8 mouse cellular contexts compared by ENCODE assay signal in the genomic region with DNA sequence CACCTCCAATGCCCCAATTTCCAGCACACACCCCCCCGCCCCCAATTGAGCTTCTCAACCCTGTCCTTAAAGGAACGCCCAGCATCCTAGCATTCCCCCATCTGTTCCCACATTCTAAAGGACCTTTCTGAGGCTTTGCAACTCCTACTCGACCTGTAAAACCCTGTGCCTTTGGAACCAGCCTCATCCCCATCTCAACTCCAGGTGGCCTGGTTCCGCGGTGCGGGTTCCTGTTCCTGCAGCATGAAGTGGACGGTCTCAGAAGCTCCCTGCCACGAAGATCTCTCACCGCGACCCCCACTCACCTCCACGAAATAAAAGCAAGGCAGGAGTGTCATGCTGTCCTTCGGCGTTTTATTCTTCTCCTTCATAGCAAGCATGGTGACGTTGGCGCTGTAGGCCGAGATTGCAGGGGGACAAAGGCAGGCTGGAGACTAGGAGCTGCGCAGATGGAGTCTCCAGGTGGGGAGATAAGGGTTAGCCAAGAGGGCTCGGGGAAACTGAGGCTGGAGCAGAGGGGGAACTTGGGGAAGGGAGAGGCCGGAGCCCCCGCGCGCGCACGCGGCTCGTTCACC. TPM values are rescaled to one million over a fixed set of nuclear protein-coding genes. Genes with fewer than 3 reads are reported as not detected.
DNase-seq lines count a peak whose midpoint lies in the region; ATAC-seq and TF ChIP-seq lines count a peak whose summit lies in the region.

No protein-coding gene starts in this region.

- 1% methylated on average over 26 of the region's 26 CpGs for WGBS in hindbrain, embryonic 12.5 days
- 1% methylated on average over 26 of the region's 26 CpGs for WGBS in midbrain, embryonic 15.5 days

- H3K9ac ChIP-seq in hindbrain, embryonic 12.5 days: peak overlapping the region; percentile 94
- H3K9ac ChIP-seq in midbrain, embryonic 15.5 days: peak overlapping the region; percentile 82

- no peaks in the 10 kb centered on the region for H3K9me3 ChIP-seq in hindbrain, embryonic 12.5 days (replicated peaks)
- no peaks in the 10 kb centered on the region for H3K9me3 ChIP-seq in midbrain, embryonic 15.5 days

- no peak for TF ChIP-seq CTCF in cortical plate, adult 2 months (IDR thresholded peaks at IDR 0.05; ENCODE audit: extremely low read depth, insufficient read depth, low read length)

- no peaks in the 10 kb centered on the region for H3K27me3 ChIP-seq in hindbrain, embryonic 12.5 days
- H3K27me3 ChIP-seq in midbrain, embryonic 15.5 days (replicated peaks): no peaks in the 10 kb centered on the region

- no peak for TF ChIP-seq POLR2A in cortical plate, adult 2 months (IDR thresholded peaks at IDR 0.05; ENCODE audit: extremely low read depth, insufficient read depth, low read length)

- peak overlapping the region; percentile 81 for H3K4me2 ChIP-seq in hindbrain, embryonic 12.5 days (replicated peaks)
- H3K4me2 ChIP-seq in midbrain, embryonic 15.5 days: peak overlapping the region; percentile 83

- H3K36me3 ChIP-seq in hindbrain, embryonic 12.5 days: peaks cover 28% of the 10 kb centered on the region
- no peaks in the 10 kb centered on the region for H3K36me3 ChIP-seq in midbrain, embryonic 15.5 days (replicated peaks)

- H3K27ac ChIP-seq in cortical plate, adult 2 months (ENCODE audit: insufficient read depth, low read length): peak overlapping the region; percentile 55
- peak overlapping the region; percentile 96 for H3K27ac ChIP-seq in hindbrain, embryonic 12.5 days
- peak overlapping the region; percentile 95 for H3K27ac ChIP-seq in midbrain, embryonic 15.5 days

- no peaks in the 10 kb centered on the region for H3K4me1 ChIP-seq in cortical plate, adult 2 months (ENCODE audit: control insufficient read depth, insufficient read depth, low read length)
- H3K4me1 ChIP-seq in hindbrain, embryonic 12.5 days: peaks cover 48% of the 10 kb centered on the region
- H3K4me1 ChIP-seq in midbrain, embryonic 15.5 days: peaks cover 45% of the 10 kb centered on the region

- H3K4me3 ChIP-seq in cortical plate, adult 2 months (ENCODE audit: insufficient read depth, low read length): peak overlapping the region; percentile 86
- H3K4me3 ChIP-seq in hindbrain, embryonic 12.5 days: peak overlapping the region; percentile 60
- H3K4me3 ChIP-seq in midbrain, embryonic 15.5 days: peak overlapping the region; percentile 73

- peak; percentile 19 to 36 for DNase-seq in kidney, postnatal 4 days
- DNase-seq in kidney, adult 8-10 months: no peak
- no peak for DNase-seq in spleen, adult 18-20 months
- DNase-seq in urinary bladder, adult 2 months (ENCODE audit: low spot score): no peak
- DNase-seq in layer of hippocampus, adult 11-12 months (ENCODE audit: low spot score): no peak

- ATAC-seq in hindbrain, embryonic 12.5 days (ENCODE audit: low FRiP score): peak; percentile 47
- peak; percentile 46 for ATAC-seq in midbrain, embryonic 15.5 days (replicated peaks)

RNA-seq across cellular contexts. Expression of gene Prtn3, which starts 0.5 kb away (rescaled TPM):
- polyA plus RNA-seq in cortical plate, adult 2 months (2012; rRNA removed): 4.3 and 5.2 TPM in 2 replicates
- 11.8 and 14.1 TPM in 2 replicates for polyA plus RNA-seq in hindbrain, embryonic 12.5 days (2016; fragmentation: Nextera tagmentation; extraction: Ambion mirVana)
- 12.2 and 13.3 TPM in 2 replicates for polyA plus RNA-seq in midbrain, embryonic 15.5 days (2015; fragmentation: Nextera tagmentation; extraction: Ambion mirVana)
- 0.62 and 1.0 TPM in 2 replicates for polyA plus RNA-seq in urinary bladder, adult 2 months (2012; rRNA removed)

RNA-seq across cellular contexts. Expression of gene Plppr3, which starts 0.6 kb away (rescaled TPM):
- polyA plus RNA-seq in cortical plate, adult 2 months (2012; rRNA removed): 79.9 and 80.5 TPM in 2 replicates
- polyA plus RNA-seq in hindbrain, embryonic 12.5 days (2016; fragmentation: Nextera tagmentation; extraction: Ambion mirVana): 289 and 290 TPM in 2 replicates
- polyA plus RNA-seq in midbrain, embryonic 15.5 days (2015; fragmentation: Nextera tagmentation; extraction: Ambion mirVana): 496 and 503 TPM in 2 replicates
- polyA plus RNA-seq in urinary bladder, adult 2 months (2012; rRNA removed): 1.8 TPM in 2 replicates

RNA-seq across cellular contexts. Expression of gene Elane, which starts 12.2 kb away (rescaled TPM):
- polyA plus RNA-seq in cortical plate, adult 2 months (2012; rRNA removed): not detected in 2 replicates
- polyA plus RNA-seq in hindbrain, embryonic 12.5 days (2016; fragmentation: Nextera tagmentation; extraction: Ambion mirVana): 0.56 TPM in 1 of 2 replicates, not detected in the other
- polyA plus RNA-seq in midbrain, embryonic 15.5 days (2015; fragmentation: Nextera tagmentation; extraction: Ambion mirVana): 1.2 TPM in 1 of 2 replicates, not detected in the other
- polyA plus RNA-seq in urinary bladder, adult 2 months (2012; rRNA removed): 0.19 TPM in 1 of 2 replicates, not detected in the other

RNA-seq across cellular contexts. Expression of gene Cfd, which starts 16.9 kb away (rescaled TPM):
- 0.40 and 1.6 TPM in 2 replicates for polyA plus RNA-seq in cortical plate, adult 2 months (2012; rRNA removed)
- not detected in 2 replicates for polyA plus RNA-seq in hindbrain, embryonic 12.5 days (2016; fragmentation: Nextera tagmentation; extraction: Ambion mirVana)
- not detected in 2 replicates for polyA plus RNA-seq in midbrain, embryonic 15.5 days (2015; fragmentation: Nextera tagmentation; extraction: Ambion mirVana)
- 564 and 1,194 TPM in 2 replicates for polyA plus RNA-seq in urinary bladder, adult 2 months (2012; rRNA removed)

RNA-seq across cellular contexts. Expression of gene Ptbp1, which starts 19.6 kb away (rescaled TPM):
- polyA plus RNA-seq in cortical plate, adult 2 months (2012; rRNA removed): 53.3 and 54.1 TPM in 2 replicates
- polyA plus RNA-seq in hindbrain, embryonic 12.5 days (2016; fragmentation: Nextera tagmentation; extraction: Ambion mirVana): 201 and 211 TPM in 2 replicates
- 72.7 and 79.4 TPM in 2 replicates for polyA plus RNA-seq in midbrain, embryonic 15.5 days (2015; fragmentation: Nextera tagmentation; extraction: Ambion mirVana)
- 140 and 166 TPM in 2 replicates for polyA plus RNA-seq in urinary bladder, adult 2 months (2012; rRNA removed)

Comparison
In these comparisons a context has a peak if more than half of its experiments do, and no peak if none do; other contexts are left out.
1. DNase-seq: peak in kidney, postnatal 4 days (2 of 2); none in kidney, adult 8-10 months (0 of 2), spleen, adult 18-20 months (0 of 2), urinary bladder, adult 2 months (single experiment) and layer of hippocampus, adult 11-12 months (single experiment).
2. RNA of gene Plppr3, which starts 0.6 kb away (polyA plus RNA-seq): 496 to 503 TPM in midbrain, embryonic 15.5 days, 289 to 290 TPM in hindbrain, embryonic 12.5 days and 79.9 to 80.5 TPM in cortical plate, adult 2 months; 1.8 TPM in urinary bladder, adult 2 months; every median in the first group is over 10 times any median in the second.
3. Peak in every context shown above with its lines, with median percentiles within 50 percentile points of each other: H3K27ac ChIP-seq and H3K4me3 ChIP-seq.